Mouse (Mus musculus) intestine, embryonic 14.5 days (tissue): ENCODE measurements around the gene Actr2. TPM values are rescaled to one million over a fixed set of nuclear protein-coding genes. Genes with fewer than 3 reads are reported as not detected.
"Not testable (repeated sequence)": the region's sequence is repeated elsewhere in the genome, so short reads cannot be mapped to it uniquely, and the experiment has no call there.

Experiments
- ATAC-seq: fragments of 200-750 bp; cut with Nextera tagmentation; replicated peaks from 2 replicates; pipeline ENCODE4 v1.8.0; 2017; ENCODE audit warnings: low read depth, moderate number of reproducible peaks, moderate TSS enrichment, moderate library complexity; ENCODE audit not compliant: low FRiP score, low TSS enrichment
- DNase-seq: peaks from one replicate; pipeline ENCODE4 v3.0.0-alpha.2; 2018; ENCODE audit warnings: low spot score
- H3K27ac ChIP-seq: fragments of 300-500 bp; sonication (generic); 2 replicates; pipeline ENCODE4 v1.5.1; 2014; ENCODE audit warnings: low read depth, mild to moderate bottlenecking, control low read depth
- H3K27me3 ChIP-seq: fragments of 300-500 bp; sonication (generic); replicated peaks from 2 replicates; pipeline ENCODE4 v1.6.1; 2014; ENCODE audit warnings: low read length, control low read depth; ENCODE audit not compliant: control insufficient read depth, insufficient read depth
- H3K36me3 ChIP-seq: fragments of 300-500 bp; sonication (generic); 2 replicates; pipeline ENCODE4 v1.6.1; 2014; ENCODE audit warnings: low read length, control low read depth; ENCODE audit not compliant: control insufficient read depth, insufficient read depth
- H3K4me1 ChIP-seq: fragments of 300-500 bp; sonication (generic); replicated peaks from 2 replicates; pipeline ENCODE4 v1.6.1; 2014; ENCODE audit warnings: low read length, control low read depth, mixed read lengths; ENCODE audit not compliant: control insufficient read depth, insufficient read depth
- H3K4me2 ChIP-seq: fragments of 300-500 bp; sonication (generic); 2 replicates; pipeline ENCODE4 v1.6.1; 2014; ENCODE audit warnings: low read length
- H3K4me3 ChIP-seq: fragments of 300-500 bp; sonication (generic); 2 replicates; pipeline ENCODE4 v1.5.1; 2014; ENCODE audit warnings: low read depth, low read length, control low read depth, mixed read lengths
- H3K9ac ChIP-seq: fragments of 300-500 bp; sonication (generic); 2 replicates; pipeline ENCODE4 v1.6.1; 2014; ENCODE audit warnings: mild to moderate bottlenecking, low read length
- H3K9me3 ChIP-seq: fragments of 300-500 bp; sonication (generic); 2 replicates; pipeline ENCODE4 v1.6.1; 2016; ENCODE audit warnings: low read length, control low read depth; ENCODE audit not compliant: control insufficient read depth
- WGBS: fragments of 180-500 bp; shearing (Covaris S2); extraction: QIAGEN DNeasy Blood & Tissue Kit; methylation state at CpG from one replicate; pipeline ENCODE4 v1.1.7; 2014; 5-methylcytosine and 5-hydroxymethylcytosine counted together
- polyA plus RNA-seq: library from polyadenylated mRNA; unstranded; fragments of >200 nt; fragmentation: Nextera tagmentation; extraction: Ambion mirVana; gene quantifications from 2 replicates; pipeline ENCODE4 v1.2.1, GENCODE M21; 2014

Actr2 gene
- polyA plus RNA-seq, 1 experiment from 2014 or later = 66.5 TPM

GRCm38 (mm10) chr11:20066106-20066505 lies 46.6 kb downstream of the Actr2 start:
- ATAC-seq = no peak
- H3K27ac ChIP-seq = no peak overlapping the region
- no peak for DNase-seq
- no peaks in the 10 kb centered on the region for H3K27me3 ChIP-seq
- no peaks in the 10 kb centered on the region for H3K9me3 ChIP-seq
- no peak overlapping the region for H3K4me2 ChIP-seq
- peaks cover 51% of the 10 kb centered on the region for H3K36me3 ChIP-seq
- WGBS = 93% methylated on average over 1 of the region's 1 CpGs
- no peak overlapping the region for H3K4me3 ChIP-seq
- H3K4me1 ChIP-seq = no peaks in the 10 kb centered on the region
- no peak overlapping the region for H3K9ac ChIP-seq

- Histone ChIP-seq H3K27me3 (no peaks in the 10 kb centered on the region), H3K4me1 (no peaks in the 10 kb centered on the region), H3K4me3 (no peak overlapping the region), H3K27ac (no peak overlapping the region), H3K4me2 (no peak overlapping the region), H3K9me3 (no peaks in the 10 kb centered on the region), H3K9ac (no peak overlapping the region), H3K36me3 (peaks cover 50% of the 10 kb centered on the region)
- DNase-seq (no peak), ATAC-seq (no peak)
- WGBS = 91% methylated on average over 2 of the region's 2 CpGs
Measured at GRCm38 (mm10) chr11:20064926-20065325, 47.8 kb downstream of the Actr2 start.

GRCm38 (mm10) chr11:20064086-20064485 lies 48.6 kb downstream of the Actr2 start:
- not testable (repeated sequence) for H3K9ac ChIP-seq, H3K4me2 ChIP-seq, H3K27ac ChIP-seq, H3K4me3 ChIP-seq, H3K4me1 ChIP-seq, ATAC-seq, H3K9me3 ChIP-seq, DNase-seq, H3K27me3 ChIP-seq
- WGBS = 62% methylated on average over 2 of the region's 2 CpGs
- H3K36me3 ChIP-seq = peaks cover 51% of the 10 kb centered on the region

GRCm38 (mm10) chr11:20062801-20063200 lies 49.9 kb downstream of the Actr2 start:
- H3K27me3 ChIP-seq, H3K9me3 ChIP-seq, H3K9ac ChIP-seq, H3K4me2 ChIP-seq, ATAC-seq, H3K4me1 ChIP-seq, H3K27ac ChIP-seq, DNase-seq, H3K4me3 ChIP-seq: not testable (repeated sequence)
- H3K36me3 ChIP-seq = peaks cover 47% of the 10 kb centered on the region
- whole genome bisulfite sequencing = 87% methylated on average over 9 of the region's 9 CpGs

GRCm38 (mm10) chr11:20059736-20060135 lies 53.0 kb downstream of the Actr2 start:
- no peak overlapping the region for H3K9ac ChIP-seq
- 89% methylated on average over 3 of the region's 3 CpGs for WGBS
- no peak overlapping the region for H3K4me3 ChIP-seq
- DNase-seq (no peak), ATAC-seq (no peak)
- no peak overlapping the region for H3K4me2 ChIP-seq
- no peak overlapping the region for H3K27ac ChIP-seq
- no peaks in the 10 kb centered on the region for H3K4me1 ChIP-seq
- no peaks in the 10 kb centered on the region for H3K27me3 ChIP-seq
- no peaks in the 10 kb centered on the region for H3K9me3 ChIP-seq
- H3K36me3 ChIP-seq = peaks cover 38% of the 10 kb centered on the region

DNA sequence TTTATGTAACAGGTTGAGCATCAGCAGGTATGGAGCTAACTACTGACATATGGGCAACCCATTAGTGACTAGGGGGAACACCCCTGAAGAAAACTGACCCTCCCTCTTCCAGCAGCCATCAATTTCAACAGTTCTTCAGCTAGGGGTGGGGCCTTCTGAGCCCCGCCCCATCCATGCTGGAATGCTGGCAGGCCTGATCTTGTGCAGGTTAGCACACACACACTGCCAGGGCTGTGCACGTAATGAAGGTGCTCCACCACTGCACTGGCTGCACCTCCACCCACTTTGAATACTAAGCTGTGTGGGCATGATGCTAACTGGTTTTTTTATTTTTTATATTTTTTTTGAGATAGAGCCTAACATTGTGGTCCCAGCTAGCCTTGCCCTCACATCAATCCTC lies 55.3 kb downstream of the Actr2 start:
- ATAC-seq = no peak
- Histone ChIP-seq H3K4me1 (no peaks in the 10 kb centered on the region), H3K27me3 (no peaks in the 10 kb centered on the region), H3K36me3 (peaks cover 32% of the 10 kb centered on the region), H3K4me3 (no peak overlapping the region), H3K27ac (no peak overlapping the region), H3K9me3 (no peaks in the 10 kb centered on the region), H3K4me2 (no peak overlapping the region), H3K9ac (no peak overlapping the region)
- WGBS = 75% methylated on average over 2 of the region's 2 CpGs
- DNase-seq = no peak

- Histone ChIP-seq H3K4me1 (no peaks in the 10 kb centered on the region), H3K36me3 (peaks cover 28% of the 10 kb centered on the region), H3K9me3 (no peaks in the 10 kb centered on the region), H3K9ac (no peak overlapping the region), H3K4me3 (no peak overlapping the region), H3K27ac (no peak overlapping the region), H3K4me2 (no peak overlapping the region), H3K27me3 (no peaks in the 10 kb centered on the region)
- WGBS = 86% methylated on average over 1 of the region's 1 CpGs
- DNase-seq (no peak), ATAC-seq (no peak)
Measured at GRCm38 (mm10) chr11:20056168-20056567, 56.5 kb downstream of the Actr2 start.

- no peak overlapping the region for H3K4me2 ChIP-seq
- no peak overlapping the region for H3K4me3 ChIP-seq
- no peak overlapping the region for H3K27ac ChIP-seq
- peaks cover 18% of the 10 kb centered on the region for H3K36me3 ChIP-seq
- no peaks in the 10 kb centered on the region for H3K9me3 ChIP-seq
- WGBS = 47% methylated on average over 5 of the region's 5 CpGs
- H3K9ac ChIP-seq = no peak overlapping the region
- DNase-seq (no peak), ATAC-seq (no peak)
- no peaks in the 10 kb centered on the region for H3K27me3 ChIP-seq
- H3K4me1 ChIP-seq = no peaks in the 10 kb centered on the region
Measured at GRCm38 (mm10) chr11:20054617-20055016, 58.1 kb downstream of the Actr2 start.

- H3K4me1 ChIP-seq = no peaks in the 10 kb centered on the region
- 78% methylated on average over 3 of the region's 3 CpGs for WGBS
- H3K9me3 ChIP-seq = no peaks in the 10 kb centered on the region
- H3K27ac ChIP-seq = no peak overlapping the region
- peaks cover 11% of the 10 kb centered on the region; the same call in 1 of the 2 replicates for H3K36me3 ChIP-seq
- no peak overlapping the region for H3K4me3 ChIP-seq
- no peak overlapping the region for H3K4me2 ChIP-seq
- no peaks in the 10 kb centered on the region for H3K27me3 ChIP-seq
- no peak for ATAC-seq
- DNase-seq = no peak
- H3K9ac ChIP-seq = no peak overlapping the region
Measured at GRCm38 (mm10) chr11:20053951-20054350, 58.8 kb downstream of the Actr2 start.
